Mouse (Mus musculus) MEL (cell line): ENCODE measurements at regions not wholly inside any gene's neighbourhood (a gene's known extent, or its start where the extent isn't known, plus 50 kb on each side); places are given as distances from the start of the nearest gene placed in this dataset.

Experiments
- DNase-seq: peaks from one replicate; pipeline ENCODE4 v3.0.0; 2011; ENCODE audit warnings: low read depth, low spot score
- H3K27ac ChIP-seq: 2 replicates; pipeline ENCODE4 v1.5.1; 2012; ENCODE audit warnings: low read depth, mild to moderate bottlenecking, control low read depth, low read length, moderate library complexity; ENCODE audit not compliant: control insufficient read depth
- H3K27me3 ChIP-seq, 2 experiments: fragments of 150-350 bp in 1 of 2; sonication (generic) in 1 of 2; 2 replicates each; pipeline ENCODE4 v1.6.1; 2012; ENCODE audit warnings: low read length in 2 of 2, mild to moderate bottlenecking in 2 of 2, improper control_type of control experiment in 1 of 2, moderate library complexity in 1 of 2; ENCODE audit not compliant: insufficient read depth in 2 of 2, control insufficient read depth in 1 of 2
- H3K36me3 ChIP-seq, 2 experiments: 2 replicates each; pipeline ENCODE4 v1.6.1; 2012 to 2014; ENCODE audit warnings: low read length in 2 of 2, improper control_type of control experiment in 1 of 2, inconsistent platforms in 1 of 2, mild to moderate bottlenecking in 1 of 2; ENCODE audit not compliant: insufficient read depth in 2 of 2, control insufficient read depth in 1 of 2
- H3K4me1 ChIP-seq, 2 experiments: fragments of 150-350 bp in 1 of 2; sonication (generic) in 1 of 2; 2 replicates each; pipeline ENCODE4 v1.6.1; 2012; ENCODE audit warnings: low read length in 2 of 2, improper control_type of control experiment in 1 of 2, mild to moderate bottlenecking in 1 of 2; ENCODE audit not compliant: insufficient read depth in 2 of 2, control insufficient read depth in 1 of 2
- H3K4me3 ChIP-seq, 2 experiments: fragments of 150-350 bp in 1 of 2; sonication (generic) in 1 of 2; 2 replicates each; pipeline ENCODE4 v1.5.1; 2012; ENCODE audit warnings: low read depth in 2 of 2, low read length in 2 of 2, mild to moderate bottlenecking in 2 of 2, moderate library complexity in 2 of 2, control low read depth in 1 of 2, improper control_type of control experiment in 1 of 2; ENCODE audit not compliant: control insufficient read depth in 1 of 2, insufficient read depth in 1 of 2
- H3K79me2 ChIP-seq: 2 replicates; pipeline ENCODE4 v1.6.1; 2012; ENCODE audit warnings: mild to moderate bottlenecking, low read length, moderate library complexity; ENCODE audit not compliant: control insufficient read depth, poor library complexity, insufficient read depth
- H3K9ac ChIP-seq: 2 replicates; pipeline ENCODE4 v1.6.1; 2012; ENCODE audit warnings: low read depth, mild to moderate bottlenecking, control low read depth, low read length, moderate library complexity; ENCODE audit not compliant: control insufficient read depth, poor library complexity, severe bottlenecking
- H3K9me3 ChIP-seq: fragments of 150-350 bp; sonication (generic); replicated peaks from 2 replicates; pipeline ENCODE4 v1.6.1; 2012; ENCODE audit warnings: mild to moderate bottlenecking, low read length, improper control_type of control experiment, moderate library complexity; ENCODE audit not compliant: insufficient read depth
- CHD1 ChIP-seq: IDR thresholded peaks from 2 replicates; pipeline ENCODE4 v1.6.1; 2012; ENCODE audit warnings: low read depth, mild to moderate bottlenecking, inconsistent platforms, low read length, improper control_type of control experiment
- CHD2 ChIP-seq: IDR thresholded peaks from 2 replicates; pipeline ENCODE4 v1.6.1; 2011; ENCODE audit warnings: low read length, improper control_type of control experiment
- E2F4 ChIP-seq: IDR thresholded peaks from 2 replicates; pipeline ENCODE4 v1.6.1; 2011; ENCODE audit warnings: low read depth, low read length, improper control_type of control experiment, borderline replicate concordance
- ELF1 ChIP-seq: IDR thresholded peaks from 2 replicates; pipeline ENCODE4 v1.6.1; 2014; ENCODE audit warnings: low read depth, mild to moderate bottlenecking, inconsistent platforms, low read length, improper control_type of control experiment, moderate library complexity
- GABPA ChIP-seq: IDR thresholded peaks from 2 replicates; pipeline ENCODE4 v1.6.1; 2012; ENCODE audit warnings: low read depth, mild to moderate bottlenecking, inconsistent platforms, low read length, improper control_type of control experiment, moderate library complexity
- HCFC1 ChIP-seq: IDR thresholded peaks from 2 replicates; pipeline ENCODE4 v1.6.1; 2012; ENCODE audit warnings: low read depth, mild to moderate bottlenecking, inconsistent platforms, low read length, improper control_type of control experiment, moderate library complexity
- KAT2A ChIP-seq: conservative IDR thresholded peaks from 2 replicates; pipeline ENCODE4 v1.6.1; 2012; ENCODE audit warnings: low read depth, low read length, improper control_type of control experiment, inconsistent platforms
- MAFK ChIP-seq: IDR thresholded peaks from 2 replicates; pipeline ENCODE4 v1.6.1; 2011; ENCODE audit warnings: low read depth, mild to moderate bottlenecking, low read length, improper control_type of control experiment, borderline replicate concordance
- MAX ChIP-seq: IDR thresholded peaks from 2 replicates; pipeline ENCODE4 v1.6.1; 2011; ENCODE audit warnings: low read length, improper control_type of control experiment
- RAD21 ChIP-seq: IDR thresholded peaks from 2 replicates; pipeline ENCODE4 v1.6.1; 2011; ENCODE audit warnings: mild to moderate bottlenecking, low read depth, low read length, improper control_type of control experiment
- RCOR1 ChIP-seq: IDR thresholded peaks from 2 replicates; pipeline ENCODE4 v1.6.1; 2012; ENCODE audit warnings: low read depth, mild to moderate bottlenecking, inconsistent platforms, low read length, improper control_type of control experiment
- SIN3A ChIP-seq: IDR thresholded peaks from 2 replicates; pipeline ENCODE4 v1.6.1; 2012; ENCODE audit warnings: low read length, improper control_type of control experiment, inconsistent platforms
- SMC3 ChIP-seq: IDR thresholded peaks from 2 replicates; pipeline ENCODE4 v1.6.1; 2011; ENCODE audit warnings: low read depth, low read length, improper control_type of control experiment
- UBTF ChIP-seq: IDR thresholded peaks from 2 replicates; pipeline ENCODE4 v1.6.1; 2012; ENCODE audit warnings: low read depth, mild to moderate bottlenecking, inconsistent platforms, low read length, improper control_type of control experiment, moderate library complexity, borderline replicate concordance; ENCODE audit not compliant: insufficient read depth
- USF1 ChIP-seq: IDR thresholded peaks from 2 replicates; pipeline ENCODE4 v1.6.1; 2014; ENCODE audit warnings: low read depth, mild to moderate bottlenecking, inconsistent platforms, low read length, improper control_type of control experiment, moderate library complexity
- USF2 ChIP-seq, 2 experiments: IDR thresholded peaks; 2 replicates each; pipeline ENCODE4 v1.6.1; 2011 to 2012; ENCODE audit warnings: improper control_type of control experiment in 2 of 2, low read length in 2 of 2, borderline replicate concordance in 1 of 2, inconsistent platforms in 1 of 2, low read depth in 1 of 2, mild to moderate bottlenecking in 1 of 2; ENCODE audit not compliant: insufficient read depth in 1 of 2
- ZC3H11A ChIP-seq: IDR thresholded peaks from 2 replicates; pipeline ENCODE4 v1.6.1; 2012; ENCODE audit warnings: low read depth, mild to moderate bottlenecking, inconsistent platforms, low read length, improper control_type of control experiment

- no peak for DNase-seq
- TF ChIP-seq SMC3 (no peak), ELF1 (no peak), RCOR1 (no peak), E2F4 (no peak), UBTF (no peak), USF2 (IDR thresholded peaks at IDR 0.05; ENCODE audit: borderline replicate concordance in 1 of 2, insufficient read depth in 1 of 2, low read depth in 1 of 2, low read length in 2 of 2) (no peak), MAFK (no peak)
- Histone ChIP-seq H3K27ac (no peak overlapping the region), H3K79me2 (no peaks in the 10 kb centered on the region), H3K27me3 (peaks cover 3 to 8% of the 10 kb centered on the region in 2 experiments), H3K4me3 (no peak overlapping the region), H3K4me1 (no peaks in the 10 kb centered on the region), H3K36me3 (no peaks in the 10 kb centered on the region), H3K9ac (no peak overlapping the region), H3K9me3 (no peaks in the 10 kb centered on the region)
Measured at GRCm38 (mm10) chr5:149843310-149843709, 165.3 kb downstream of the B3glct start.

- Histone ChIP-seq H3K79me2 (no peaks in the 10 kb centered on the region), H3K4me1 (no peaks in the 10 kb centered on the region), H3K9me3 (no peaks in the 10 kb centered on the region), H3K27me3 (peaks cover 3 to 8% of the 10 kb centered on the region in 2 experiments), H3K9ac (no peak overlapping the region), H3K4me3 (no peak overlapping the region), H3K27ac (no peak overlapping the region), H3K36me3 (no peaks in the 10 kb centered on the region)
- no peak for TF ChIP-seq CHD1
- no peak for TF ChIP-seq USF1
- TF ChIP-seq CHD2 = no peak
- no peak for TF ChIP-seq RAD21
- TF ChIP-seq RCOR1 = no peak
- no peak for DNase-seq
Measured at GRCm38 (mm10) chr5:149845256-149845655, 167.2 kb downstream of the B3glct start.

- peaks cover 0 to 9% of the 10 kb centered on the region in 2 experiments; a peak in 2 of 4 replicates for H3K36me3 ChIP-seq
- H3K9me3 ChIP-seq = no peaks in the 10 kb centered on the region
- H3K4me3 ChIP-seq = no peak overlapping the region
- H3K79me2 ChIP-seq = no peaks in the 10 kb centered on the region
- no peak overlapping the region for H3K27ac ChIP-seq
- no peak overlapping the region for H3K9ac ChIP-seq
- no peak for TF ChIP-seq HCFC1
- no peak for TF ChIP-seq ZC3H11A
- no peak for TF ChIP-seq MAX
- TF ChIP-seq SIN3A = no peak
- no peak for TF ChIP-seq KAT2A
- no peak for TF ChIP-seq ELF1
- TF ChIP-seq GABPA = no peak
- H3K4me1 ChIP-seq = peaks cover 7 to 23% of the 10 kb centered on the region in 2 experiments
- H3K27me3 ChIP-seq = peaks cover 3 to 7% of the 10 kb centered on the region in 2 experiments
- DNase-seq = no peak
Measured at GRCm38 (mm10) chr5:149848465-149848864, 170.0 kb upstream of the Rxfp2 start.
